Mouse (Mus musculus): Measurements from ENCODE around the gene Dock4. TPM values are rescaled to one million over a fixed set of nuclear protein-coding genes. Genes with fewer than 3 reads are reported as not detected.

Dock4 gene
- total and polyA plus RNA-seq, 2 experiments from 2014 or later, result 15.5 to 28.6 TPM

- no peak for TF ChIP-seq CTCF (IDR thresholded peaks at IDR 0.05)
- H3K27me3 ChIP-seq (ENCODE audit: insufficient read depth, low read length), result no peaks in the 10 kb centered on the region
These were observed 383.5 kb downstream of the Dock4 start for GRCm38 (mm10) chr12:40829269-40829668.

GRCm38 (mm10) chr12:40832157-40832556, 386.4 kb downstream of the Dock4 start:
- Histone ChIP-seq H3K36me3 (ENCODE audit: insufficient read depth, low read length) (peaks cover 14% of the 10 kb centered on the region), H3K4me1 (ENCODE audit: insufficient read depth, low read length) (no peaks in the 10 kb centered on the region), H3K27ac (ENCODE audit: low read depth, low read length) (no peak overlapping the region), H3K4me2 (ENCODE audit: low read depth, low read length, poor library complexity, severe bottlenecking) (no peak overlapping the region), H3K4me3 (ENCODE audit: low read depth, low read length) (no peak overlapping the region), H3K9ac (replicated peaks; ENCODE audit: low read length, poor library complexity, severe bottlenecking) (no peak overlapping the region), H3K9me3 (ENCODE audit: low read length) (no peaks in the 10 kb centered on the region), H3K27me3 (ENCODE audit: insufficient read depth, low read length) (no peaks in the 10 kb centered on the region)
- ATAC-seq (ENCODE audit: low FRiP score) (peak; percentile 66; the same call in 1 of the 2 replicates), DNase-seq (ENCODE audit: low spot score) (peak; percentile 76)
- 56% methylated on average over 8 of the region's 8 CpGs for WGBS
- TF ChIP-seq CTCF (IDR thresholded peaks at IDR 0.05), result peak; percentile 87

More at GRCm38 (mm10) chr12:40829269-40829668, 383.5 kb downstream of the Dock4 start:
- Histone ChIP-seq H3K27ac (ENCODE audit: low read depth, low read length) (no peak overlapping the region), H3K36me3 (ENCODE audit: insufficient read depth, low read length) (peaks cover 9% of the 10 kb centered on the region), H3K9ac (replicated peaks; ENCODE audit: low read length, poor library complexity, severe bottlenecking) (no peak overlapping the region), H3K4me3 (ENCODE audit: low read depth, low read length) (no peak overlapping the region), H3K9me3 (ENCODE audit: low read length) (no peaks in the 10 kb centered on the region), H3K4me2 (ENCODE audit: low read depth, low read length, poor library complexity, severe bottlenecking) (no peak overlapping the region), H3K4me1 (ENCODE audit: insufficient read depth, low read length) (no peaks in the 10 kb centered on the region)
- DNase-seq (ENCODE audit: low spot score) (no peak), ATAC-seq (ENCODE audit: low FRiP score) (no peak)
- 95% methylated on average over 1 of the region's 1 CpGs for WGBS

- H3K27ac ChIP-seq (ENCODE audit: low read depth, low read length), result no peak overlapping the region
- H3K9ac ChIP-seq (replicated peaks; ENCODE audit: low read length, poor library complexity, severe bottlenecking), result no peak overlapping the region; the same call in 1 of the 2 replicates
These were observed 391.2 kb downstream of the Dock4 start for GRCm38 (mm10) chr12:40836924-40837323.

GRCm38 (mm10) chr12:40837597-40838337, 392.0 kb downstream of the Dock4 start:
- H3K4me1 ChIP-seq (ENCODE audit: insufficient read depth, low read length), result 0 out of 2 replicates have a peak, but pooled peaks cover 4% of the 10 kb centered on the region
- no peak overlapping the region for H3K4me3 ChIP-seq (ENCODE audit: low read depth, low read length)
- WGBS, result 4% methylated on average over 8 of the region's 8 CpGs
- H3K27me3 ChIP-seq (ENCODE audit: insufficient read depth, low read length), result no peaks in the 10 kb centered on the region
- DNase-seq (ENCODE audit: low spot score) (peak; percentile 87), ATAC-seq (ENCODE audit: low FRiP score) (peak; percentile 50; the same call in 1 of the 2 replicates)
- TF ChIP-seq CTCF (IDR thresholded peaks at IDR 0.05), result peak; percentile 95
- H3K27ac ChIP-seq (ENCODE audit: low read depth, low read length), result no peak overlapping the region
- H3K9me3 ChIP-seq (ENCODE audit: low read length), result no peaks in the 10 kb centered on the region
- H3K9ac ChIP-seq (replicated peaks; ENCODE audit: low read length, poor library complexity, severe bottlenecking), result no peak overlapping the region
- H3K36me3 ChIP-seq (ENCODE audit: insufficient read depth, low read length), result peaks cover 16% of the 10 kb centered on the region
- H3K4me2 ChIP-seq (ENCODE audit: low read depth, low read length, poor library complexity, severe bottlenecking), result no peak overlapping the region

More at GRCm38 (mm10) chr12:40836924-40837323, 391.2 kb downstream of the Dock4 start:
- Histone ChIP-seq H3K4me1 (ENCODE audit: insufficient read depth, low read length) (0 out of 2 replicates have a peak, but pooled peaks cover 4% of the 10 kb centered on the region), H3K4me2 (ENCODE audit: low read depth, low read length, poor library complexity, severe bottlenecking) (no peak overlapping the region), H3K36me3 (ENCODE audit: insufficient read depth, low read length) (peaks cover 16% of the 10 kb centered on the region), H3K9me3 (ENCODE audit: low read length) (no peaks in the 10 kb centered on the region), H3K4me3 (ENCODE audit: low read depth, low read length) (no peak overlapping the region), H3K27me3 (ENCODE audit: insufficient read depth, low read length) (no peaks in the 10 kb centered on the region)
- no peak for TF ChIP-seq CTCF (IDR thresholded peaks at IDR 0.05)
- no peak for ATAC-seq (ENCODE audit: low FRiP score)
- DNase-seq (ENCODE audit: low spot score), result no peak
- WGBS, result 50% methylated on average over 6 of the region's 6 CpGs

- H3K27me3 ChIP-seq (ENCODE audit: insufficient read depth, low read length), result no peaks in the 10 kb centered on the region
- H3K27ac ChIP-seq (ENCODE audit: low read depth, low read length), result no peak overlapping the region
- ATAC-seq (ENCODE audit: low FRiP score), result no peak
- H3K4me1 ChIP-seq (ENCODE audit: insufficient read depth, low read length), result 0 out of 2 replicates have a peak, but pooled peaks cover 4% of the 10 kb centered on the region
- TF ChIP-seq CTCF (IDR thresholded peaks at IDR 0.05), result no peak
- WGBS, result 45% methylated on average over 2 of the region's 2 CpGs
- peaks cover 16% of the 10 kb centered on the region for H3K36me3 ChIP-seq (ENCODE audit: insufficient read depth, low read length)
- peak; percentile 40 for DNase-seq (ENCODE audit: low spot score)
- H3K4me2 ChIP-seq (ENCODE audit: low read depth, low read length, poor library complexity, severe bottlenecking), result no peak overlapping the region
- no peak overlapping the region for H3K9ac ChIP-seq (replicated peaks; ENCODE audit: low read length, poor library complexity, severe bottlenecking)
- H3K9me3 ChIP-seq (ENCODE audit: low read length), result no peaks in the 10 kb centered on the region
- H3K4me3 ChIP-seq (ENCODE audit: low read depth, low read length), result no peak overlapping the region
These were observed 392.6 kb downstream of the Dock4 start for GRCm38 (mm10) chr12:40838338-40838695.

- Histone ChIP-seq H3K27ac (ENCODE audit: low read depth, low read length) (no peak overlapping the region), H3K9ac (replicated peaks; ENCODE audit: low read length, poor library complexity, severe bottlenecking) (no peak overlapping the region), H3K4me1 (ENCODE audit: insufficient read depth, low read length) (0 out of 2 replicates have a peak, but pooled peaks cover 4% of the 10 kb centered on the region), H3K9me3 (ENCODE audit: low read length) (no peaks in the 10 kb centered on the region), H3K4me2 (ENCODE audit: low read depth, low read length, poor library complexity, severe bottlenecking) (no peak overlapping the region), H3K36me3 (ENCODE audit: insufficient read depth, low read length) (peaks cover 16% of the 10 kb centered on the region), H3K27me3 (ENCODE audit: insufficient read depth, low read length) (no peaks in the 10 kb centered on the region), H3K4me3 (ENCODE audit: low read depth, low read length) (no peak overlapping the region)
- no peak for TF ChIP-seq CTCF (IDR thresholded peaks at IDR 0.05)
- 76% methylated on average over 5 of the region's 5 CpGs for WGBS
- peak; percentile 80 for DNase-seq (ENCODE audit: low spot score)
- ATAC-seq (ENCODE audit: low FRiP score), result no peak
These were observed 393.2 kb downstream of the Dock4 start for GRCm38 (mm10) chr12:40838940-40839339.
